Mouse (Mus musculus) lung, postnatal 0 days (tissue): ENCODE measurements at regions not wholly inside any gene's neighbourhood (a gene's known extent, or its start where the extent isn't known, plus 50 kb on each side); places are given as distances from the start of the nearest gene placed in this dataset.

ENCODE experiments used
- CTCF ChIP-seq: IDR thresholded peaks from 2 replicates; pipeline ENCODE4 v1.5.1; 2016; ENCODE audit warnings: antibody characterized with exemption, mild to moderate bottlenecking
- EP300 ChIP-seq: IDR thresholded peaks from 2 replicates; pipeline ENCODE4 v1.6.1; 2016; ENCODE audit warnings: antibody characterized with exemption, mild to moderate bottlenecking, control low read depth

DNA sequence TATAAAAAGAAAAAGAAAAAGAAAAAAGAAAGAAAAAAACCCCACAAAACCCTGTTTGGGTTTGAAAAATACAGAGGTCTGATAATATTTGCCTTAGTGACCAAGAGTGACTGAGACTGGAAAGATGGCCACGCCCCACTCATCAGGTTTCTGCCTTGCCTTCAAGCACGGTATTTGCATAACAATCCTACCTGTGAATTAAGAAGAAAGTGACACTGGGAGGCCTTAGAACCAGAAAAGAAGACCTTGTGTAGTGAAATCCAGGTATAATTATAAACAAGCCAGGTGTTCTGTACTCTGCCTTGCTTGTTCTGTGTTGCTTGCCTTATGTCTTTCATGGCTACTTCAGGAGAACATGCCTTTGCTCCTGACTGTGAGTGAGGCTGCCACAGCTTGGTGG lies 494.6 kb downstream of the Tshz3 start:
- TF ChIP-seq CTCF (no peak), EP300 (no peak)
